Mouse (Mus musculus): Measurements from ENCODE around the gene Smarcd3. TPM values are rescaled to one million over a fixed set of nuclear protein-coding genes. Genes with fewer than 3 reads are reported as not detected.

The Smarcd3 gene
- polyA plus RNA-seq, 1 experiment from 2014 or later, result 21.1 TPM

DNA sequence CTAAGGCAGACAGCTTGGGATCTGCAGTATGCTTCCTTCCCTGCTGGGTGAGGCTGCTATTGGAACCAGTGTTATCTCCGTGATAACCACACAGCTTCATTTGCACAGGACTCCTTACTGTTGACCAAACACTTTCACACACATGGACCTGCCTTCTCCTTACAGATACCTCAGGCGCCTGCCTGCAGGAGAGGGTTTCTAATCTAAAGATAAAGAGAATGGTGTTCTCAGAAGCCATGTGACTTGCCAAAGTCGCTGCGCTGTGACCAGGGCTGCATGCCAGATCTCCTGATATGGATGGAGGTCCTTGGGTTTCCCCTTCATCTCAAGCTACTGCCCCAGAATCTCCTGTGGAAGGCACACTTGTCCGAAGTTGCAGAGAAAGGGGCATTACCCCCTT, 14.8 kb downstream of the Smarcd3 start:
- H3K4me2 ChIP-seq (ENCODE audit: low read depth, low read length), result no peak overlapping the region
- H3K27ac ChIP-seq (ENCODE audit: low read length), result no peak overlapping the region
- 14% methylated on average over 5 of the region's 5 CpGs for WGBS
- H3K4me1 ChIP-seq (replicated peaks; ENCODE audit: control insufficient read depth, insufficient read depth, low read length), result peaks cover 30% of the 10 kb centered on the region
- H3K9ac ChIP-seq (ENCODE audit: low read length), result no peak overlapping the region
- H3K36me3 ChIP-seq (ENCODE audit: control insufficient read depth, insufficient read depth, low read length), result no peaks in the 10 kb centered on the region
- H3K4me3 ChIP-seq (ENCODE audit: low read length), result no peak overlapping the region
- H3K27me3 ChIP-seq (ENCODE audit: control insufficient read depth, insufficient read depth, low read depth, low read length), result no peaks in the 10 kb centered on the region
- no peaks in the 10 kb centered on the region for H3K9me3 ChIP-seq (ENCODE audit: control insufficient read depth, low read length)
- ATAC-seq (ENCODE audit: low read depth), result no peak

DNA sequence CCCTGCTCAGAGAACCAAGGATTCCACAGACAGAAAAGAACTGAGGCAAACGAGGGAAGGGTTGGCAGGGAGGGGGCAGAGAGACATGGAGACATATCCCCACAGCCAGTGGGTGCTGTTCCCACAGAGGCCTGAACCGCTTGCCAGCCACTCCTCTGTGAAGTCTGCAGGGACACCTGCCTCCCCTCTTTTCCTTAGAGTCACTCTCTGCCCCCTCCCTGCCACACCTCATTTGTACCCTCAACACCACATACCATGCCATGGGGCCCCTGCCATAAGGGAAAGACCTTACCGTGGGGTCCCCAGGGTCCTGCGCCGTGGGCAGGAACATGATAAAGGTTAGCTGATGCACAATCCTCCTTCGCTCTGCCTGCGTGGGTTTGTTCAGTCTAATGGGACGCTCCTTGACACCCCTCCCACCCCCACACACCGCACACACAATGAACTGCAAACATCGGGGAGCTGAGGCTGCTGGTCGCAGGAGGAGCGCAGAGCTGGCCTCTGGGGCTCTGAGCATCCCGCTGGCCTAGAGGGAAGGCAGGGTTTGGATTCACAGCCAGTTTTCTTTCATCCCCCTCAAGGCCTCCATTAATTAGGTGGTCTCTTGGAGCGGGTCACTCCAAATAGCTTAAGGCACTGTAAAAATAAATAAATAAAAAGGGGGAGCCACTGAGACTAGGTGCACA, 18.1 kb downstream of the Smarcd3 start:
- H3K36me3 ChIP-seq (ENCODE audit: control insufficient read depth, insufficient read depth, low read length), result no peaks in the 10 kb centered on the region
- H3K4me3 ChIP-seq (ENCODE audit: low read length), result no peak overlapping the region
- H3K9me3 ChIP-seq (ENCODE audit: control insufficient read depth, low read length), result no peaks in the 10 kb centered on the region
- H3K9ac ChIP-seq (ENCODE audit: low read length), result peak overlapping the region; percentile 85
- 26% methylated on average over 14 of the region's 14 CpGs for WGBS
- H3K27me3 ChIP-seq (ENCODE audit: control insufficient read depth, insufficient read depth, low read depth, low read length), result no peaks in the 10 kb centered on the region
- no peak overlapping the region for H3K27ac ChIP-seq (ENCODE audit: low read length)
- ATAC-seq (ENCODE audit: low read depth), result no peak
- H3K4me1 ChIP-seq (replicated peaks; ENCODE audit: control insufficient read depth, insufficient read depth, low read length), result peaks cover 33% of the 10 kb centered on the region
- H3K4me2 ChIP-seq (ENCODE audit: low read depth, low read length), result peak overlapping the region; percentile 52

DNA sequence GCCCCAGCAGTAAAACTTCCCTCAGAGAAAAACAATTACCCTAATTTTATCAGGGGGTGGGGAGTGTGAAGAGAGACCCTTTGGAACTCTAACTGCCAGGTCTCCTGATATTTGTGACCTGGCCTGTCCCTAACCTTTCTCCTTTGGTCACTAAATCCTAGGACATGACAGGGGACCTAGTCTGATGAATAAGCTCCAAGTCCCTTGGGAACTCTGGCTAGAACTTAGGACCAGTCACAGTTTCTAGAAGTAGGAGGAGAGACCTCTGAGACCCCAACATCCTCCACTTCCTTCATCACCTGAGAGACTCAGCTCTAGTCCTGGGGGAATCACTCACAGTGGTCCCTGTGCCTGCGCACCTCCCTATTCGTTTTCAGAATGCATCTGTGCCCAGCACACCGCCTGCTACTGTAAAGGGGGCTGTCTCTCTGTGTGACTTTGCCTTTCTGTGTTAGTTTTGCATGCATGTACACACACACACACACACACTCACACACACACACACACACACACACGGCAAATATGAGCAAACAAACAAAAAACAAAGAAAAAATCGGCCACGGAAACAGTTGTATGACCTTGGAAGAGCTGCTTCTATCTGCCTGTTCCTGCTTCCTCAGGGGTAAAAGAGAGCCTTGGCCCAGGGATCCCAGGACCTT, 18.8 kb downstream of the Smarcd3 start:
- Histone ChIP-seq H3K4me1 (replicated peaks; ENCODE audit: control insufficient read depth, insufficient read depth, low read length) (peaks cover 39% of the 10 kb centered on the region), H3K27ac (ENCODE audit: low read length) (peak overlapping the region; percentile 93), H3K4me2 (ENCODE audit: low read depth, low read length) (peak overlapping the region; percentile 52), H3K27me3 (ENCODE audit: control insufficient read depth, insufficient read depth, low read depth, low read length) (no peaks in the 10 kb centered on the region), H3K36me3 (ENCODE audit: control insufficient read depth, insufficient read depth, low read length) (no peaks in the 10 kb centered on the region), H3K9ac (ENCODE audit: low read length) (peak overlapping the region; percentile 85), H3K9me3 (ENCODE audit: control insufficient read depth, low read length) (no peaks in the 10 kb centered on the region), H3K4me3 (ENCODE audit: low read length) (peak overlapping the region; percentile 71)
- WGBS, result 11% methylated on average over 6 of the region's 6 CpGs
- ATAC-seq (ENCODE audit: low read depth), result no peak

DNA sequence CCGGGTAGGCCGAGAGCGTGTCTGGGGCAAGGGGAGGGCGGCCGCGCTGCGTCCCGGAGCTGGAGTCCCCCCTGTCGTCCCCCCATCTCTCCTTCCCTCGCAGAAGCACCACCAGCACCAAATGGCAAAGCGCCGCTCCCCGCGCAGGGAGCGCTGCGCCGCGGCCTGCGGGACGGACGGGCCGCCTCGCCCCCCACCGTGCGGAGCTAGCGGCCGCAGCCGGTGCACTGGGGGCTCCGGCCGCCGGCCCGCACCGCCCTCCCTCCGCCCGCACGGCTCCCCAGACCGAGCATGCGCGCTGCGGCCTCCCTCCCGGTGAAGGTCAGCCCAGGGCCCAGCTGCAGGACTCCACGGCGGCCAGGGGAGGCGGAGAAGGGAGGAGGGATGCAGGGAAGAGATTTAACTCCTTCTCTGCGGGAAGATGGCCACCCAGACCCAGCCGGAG, 19.5 kb downstream of the Smarcd3 start:
- peak; percentile 81 for ATAC-seq (ENCODE audit: low read depth)
- peaks cover 41% of the 10 kb centered on the region for H3K4me1 ChIP-seq (replicated peaks; ENCODE audit: control insufficient read depth, insufficient read depth, low read length)
- H3K4me3 ChIP-seq (ENCODE audit: low read length), result peak overlapping the region; percentile 71
- H3K9me3 ChIP-seq (ENCODE audit: control insufficient read depth, low read length), result no peaks in the 10 kb centered on the region
- no peaks in the 10 kb centered on the region for H3K27me3 ChIP-seq (ENCODE audit: control insufficient read depth, insufficient read depth, low read depth, low read length)
- H3K27ac ChIP-seq (ENCODE audit: low read length), result peak overlapping the region; percentile 93
- peak overlapping the region; percentile 52 for H3K4me2 ChIP-seq (ENCODE audit: low read depth, low read length)
- H3K9ac ChIP-seq (ENCODE audit: low read length), result peak overlapping the region; percentile 85
- WGBS, result under 1% methylated on average over 46 of the region's 46 CpGs
- no peaks in the 10 kb centered on the region for H3K36me3 ChIP-seq (ENCODE audit: control insufficient read depth, insufficient read depth, low read length)

DNA sequence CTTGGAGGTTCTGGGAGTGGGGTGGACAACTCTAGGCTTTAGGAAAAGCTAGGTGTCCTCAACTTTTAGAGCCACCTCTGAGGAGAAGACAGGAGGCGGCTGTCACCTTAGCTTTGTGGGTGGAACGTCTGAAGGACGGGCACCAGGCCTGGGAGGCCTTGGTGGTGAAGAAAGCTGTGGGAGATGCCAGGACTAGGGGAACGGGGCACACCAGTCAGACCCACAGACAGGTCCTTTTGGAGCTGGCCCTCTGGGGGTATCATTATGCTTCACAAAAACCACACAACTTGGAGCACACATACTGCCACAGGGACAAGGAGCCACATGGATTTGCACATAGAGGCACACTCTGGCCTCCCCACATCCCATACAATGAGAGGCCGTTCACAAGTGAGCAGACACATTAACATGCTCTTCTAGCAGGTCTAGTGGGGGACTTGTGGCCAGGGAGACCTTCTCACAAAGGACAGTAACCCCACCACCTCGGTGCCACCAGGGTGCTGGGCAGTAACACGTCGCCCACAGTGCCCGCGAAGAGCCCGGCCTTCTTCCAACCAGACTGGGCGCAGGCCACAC, 20.0 kb downstream of the Smarcd3 start:
- Histone ChIP-seq H3K27me3 (ENCODE audit: control insufficient read depth, insufficient read depth, low read depth, low read length) (no peaks in the 10 kb centered on the region), H3K9me3 (ENCODE audit: control insufficient read depth, low read length) (no peaks in the 10 kb centered on the region), H3K4me3 (ENCODE audit: low read length) (peak overlapping the region; percentile 71), H3K4me2 (ENCODE audit: low read depth, low read length) (peak overlapping the region; percentile 52), H3K9ac (ENCODE audit: low read length) (peak overlapping the region; percentile 85), H3K36me3 (ENCODE audit: control insufficient read depth, insufficient read depth, low read length) (no peaks in the 10 kb centered on the region), H3K27ac (ENCODE audit: low read length) (peak overlapping the region; percentile 93), H3K4me1 (replicated peaks; ENCODE audit: control insufficient read depth, insufficient read depth, low read length) (peaks cover 38% of the 10 kb centered on the region)
- no peak for ATAC-seq (ENCODE audit: low read depth)
- 18% methylated on average over 12 of the region's 12 CpGs for WGBS

DNA sequence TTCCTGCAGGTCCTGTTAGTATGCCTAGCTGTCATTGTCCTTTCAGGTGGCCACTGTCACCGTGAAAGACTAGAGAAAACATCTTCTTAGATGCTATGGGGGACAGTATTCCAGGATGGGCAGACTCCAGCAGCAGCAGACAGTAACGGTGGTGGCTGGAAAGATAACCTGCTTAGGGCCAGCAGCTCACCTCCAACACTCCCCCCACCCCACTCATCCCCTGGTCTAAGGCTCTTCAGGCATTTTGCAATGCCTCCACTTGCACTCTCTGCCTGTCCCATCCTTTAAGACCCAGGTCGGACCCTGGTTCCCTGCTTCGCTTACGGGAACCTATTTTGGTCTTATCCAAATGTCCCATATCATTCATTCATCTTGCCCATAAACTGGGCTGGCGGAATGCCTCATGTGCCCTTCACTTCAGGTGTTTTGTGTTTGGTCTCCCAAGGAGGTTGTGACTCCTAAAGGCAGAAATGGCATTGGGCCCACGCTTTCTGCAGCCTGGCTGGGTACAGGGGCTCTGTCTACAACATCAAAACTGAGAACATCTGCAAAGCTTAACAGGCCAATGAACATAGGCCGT, 20.7 kb downstream of the Smarcd3 start:
- ATAC-seq (ENCODE audit: low read depth), result no peak
- peaks cover 45% of the 10 kb centered on the region for H3K4me1 ChIP-seq (replicated peaks; ENCODE audit: control insufficient read depth, insufficient read depth, low read length)

DNA sequence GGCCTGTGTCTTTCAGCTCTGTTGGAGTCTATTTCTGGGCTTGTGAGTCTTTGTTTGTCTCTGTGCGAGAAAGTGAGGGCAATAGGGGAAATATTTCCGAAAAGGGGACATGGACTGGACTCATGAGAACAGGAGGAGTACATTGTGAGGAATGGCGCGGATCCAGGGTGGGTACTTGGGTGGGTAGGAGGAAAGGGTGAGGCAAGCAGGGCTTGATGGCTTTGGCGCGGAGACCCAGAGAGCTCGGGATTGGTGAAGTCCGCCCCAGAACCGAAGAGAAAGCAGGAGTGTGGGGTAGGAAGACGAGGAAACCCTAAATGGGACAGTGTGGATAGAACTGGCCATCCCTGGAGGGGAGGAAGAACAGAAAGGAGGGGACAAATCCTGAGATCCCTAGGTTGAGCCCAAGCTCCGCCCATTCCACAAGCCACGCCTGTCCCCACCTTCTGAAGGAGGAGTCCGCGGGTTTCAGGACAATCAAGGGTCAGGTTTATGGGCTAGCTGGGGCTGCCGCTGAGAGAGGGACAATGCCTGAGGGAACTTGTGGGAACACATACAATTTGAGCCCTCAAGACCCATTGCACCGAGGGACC, 21.4 kb downstream of the Smarcd3 start:
- peak overlapping the region; percentile 85 for H3K4me2 ChIP-seq (ENCODE audit: low read depth, low read length)
- H3K27ac ChIP-seq (ENCODE audit: low read length), result peak overlapping the region; percentile 100
- no peaks in the 10 kb centered on the region for H3K36me3 ChIP-seq (ENCODE audit: control insufficient read depth, insufficient read depth, low read length)
- under 1% methylated on average over 16 of the region's 16 CpGs for WGBS
- peak overlapping the region; percentile 70 for H3K4me3 ChIP-seq (ENCODE audit: low read length)
- no peaks in the 10 kb centered on the region for H3K27me3 ChIP-seq (ENCODE audit: control insufficient read depth, insufficient read depth, low read depth, low read length)
- peaks cover 50% of the 10 kb centered on the region for H3K4me1 ChIP-seq (replicated peaks; ENCODE audit: control insufficient read depth, insufficient read depth, low read length)
- peak overlapping the region; percentile 90 for H3K9ac ChIP-seq (ENCODE audit: low read length)
- peak; percentile 73 for ATAC-seq (ENCODE audit: low read depth)
- H3K9me3 ChIP-seq (ENCODE audit: control insufficient read depth, low read length), result no peaks in the 10 kb centered on the region

More for the DNA sequence above, 20.7 kb downstream of the Smarcd3 start:
- H3K27ac ChIP-seq (ENCODE audit: low read length), result peak overlapping the region; percentile 100
- H3K4me2 ChIP-seq (ENCODE audit: low read depth, low read length), result peak overlapping the region; percentile 85
- peak overlapping the region; percentile 70 for H3K4me3 ChIP-seq (ENCODE audit: low read length)
- H3K36me3 ChIP-seq (ENCODE audit: control insufficient read depth, insufficient read depth, low read length), result no peaks in the 10 kb centered on the region
- H3K27me3 ChIP-seq (ENCODE audit: control insufficient read depth, insufficient read depth, low read depth, low read length), result no peaks in the 10 kb centered on the region
- H3K9ac ChIP-seq (ENCODE audit: low read length), result peak overlapping the region; percentile 85
- 61% methylated on average over 8 of the region's 8 CpGs for WGBS
- H3K9me3 ChIP-seq (ENCODE audit: control insufficient read depth, low read length), result no peaks in the 10 kb centered on the region

DNA sequence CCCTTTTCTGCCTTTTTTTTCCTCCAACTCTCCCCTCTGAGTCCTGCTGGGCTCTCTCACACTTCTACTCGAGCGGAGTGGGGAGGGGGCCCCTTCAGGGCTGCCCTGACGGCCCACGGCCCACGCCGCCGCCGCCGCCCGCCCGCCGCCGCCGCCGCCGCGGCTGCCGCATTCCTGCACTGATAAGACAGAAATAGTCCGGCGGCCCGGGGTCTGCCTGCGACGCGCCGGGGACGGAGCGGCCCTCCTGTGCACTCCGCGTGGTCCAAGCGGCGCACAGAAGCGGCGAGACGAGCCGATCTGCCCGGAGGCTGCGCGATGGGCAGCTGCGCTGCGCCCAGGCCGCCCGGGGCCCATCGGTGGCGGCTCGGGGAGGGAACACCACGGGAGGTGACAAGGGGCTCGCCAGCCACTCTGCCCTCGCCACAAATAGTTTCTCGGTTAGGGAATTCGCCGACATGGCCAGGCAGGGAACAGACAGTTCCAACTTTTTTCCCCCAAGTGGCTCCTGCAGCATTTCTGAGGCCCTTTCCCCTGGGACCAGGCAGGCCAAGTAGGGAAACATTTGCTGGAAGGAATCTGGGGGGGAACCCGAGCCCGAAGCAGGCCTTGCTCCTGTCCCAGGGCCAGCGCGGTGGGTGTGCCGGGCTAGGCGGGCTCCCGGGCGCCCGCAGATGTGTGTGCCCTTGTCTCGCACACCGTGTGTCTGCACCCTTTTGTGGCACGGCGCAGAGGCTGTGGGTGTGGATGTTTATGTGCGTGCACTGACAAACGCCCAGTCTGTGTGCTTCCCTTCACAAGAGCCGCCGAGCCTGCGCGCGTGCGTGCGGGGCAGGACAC, 22.1 kb downstream of the Smarcd3 start:
- Histone ChIP-seq H3K27me3 (ENCODE audit: control insufficient read depth, insufficient read depth, low read depth, low read length) (no peaks in the 10 kb centered on the region), H3K4me3 (ENCODE audit: low read length) (peak overlapping the region; percentile 70), H3K4me2 (ENCODE audit: low read depth, low read length) (peak overlapping the region; percentile 85), H3K36me3 (ENCODE audit: control insufficient read depth, insufficient read depth, low read length) (no peaks in the 10 kb centered on the region), H3K4me1 (replicated peaks; ENCODE audit: control insufficient read depth, insufficient read depth, low read length) (peaks cover 53% of the 10 kb centered on the region), H3K9me3 (ENCODE audit: control insufficient read depth, low read length) (no peaks in the 10 kb centered on the region), H3K9ac (ENCODE audit: low read length) (peak overlapping the region; percentile 90), H3K27ac (ENCODE audit: low read length) (peak overlapping the region; percentile 100)
- peak; percentile 66 for ATAC-seq (ENCODE audit: low read depth)
- under 1% methylated on average over 64 of the region's 73 CpGs for WGBS

Measured in lung, embryonic 16.5 days (tissue).